Mouse (Mus musculus): ENCODE results near the gene Wdr63.

Wdr63 gene

DNA sequence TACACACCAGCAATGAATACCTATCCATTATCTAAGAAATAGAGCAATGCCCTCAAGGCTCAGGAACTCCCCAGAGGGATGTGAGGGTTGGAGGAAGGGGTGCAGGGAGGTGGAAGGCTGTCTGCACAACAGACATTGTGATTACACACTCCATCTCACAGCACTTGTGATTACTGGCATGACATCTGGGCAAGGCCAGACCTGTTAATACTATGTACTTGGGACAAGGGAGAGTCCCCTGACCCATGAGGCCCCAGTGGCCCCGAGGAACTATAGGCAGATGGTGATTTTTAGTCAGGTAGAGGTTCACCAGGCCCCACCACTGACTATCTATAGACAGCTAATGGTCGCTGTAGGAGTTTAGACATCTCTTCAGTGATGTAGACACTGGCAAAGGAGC, 54.1 kb downstream of the Wdr63 start:
- intact Hi-C loops (cut with DNase I), result loop anchor here (5.0 kb wide), 1 partner anchor 102 kb away; no protein-coding TSS in a partner anchor

DNA sequence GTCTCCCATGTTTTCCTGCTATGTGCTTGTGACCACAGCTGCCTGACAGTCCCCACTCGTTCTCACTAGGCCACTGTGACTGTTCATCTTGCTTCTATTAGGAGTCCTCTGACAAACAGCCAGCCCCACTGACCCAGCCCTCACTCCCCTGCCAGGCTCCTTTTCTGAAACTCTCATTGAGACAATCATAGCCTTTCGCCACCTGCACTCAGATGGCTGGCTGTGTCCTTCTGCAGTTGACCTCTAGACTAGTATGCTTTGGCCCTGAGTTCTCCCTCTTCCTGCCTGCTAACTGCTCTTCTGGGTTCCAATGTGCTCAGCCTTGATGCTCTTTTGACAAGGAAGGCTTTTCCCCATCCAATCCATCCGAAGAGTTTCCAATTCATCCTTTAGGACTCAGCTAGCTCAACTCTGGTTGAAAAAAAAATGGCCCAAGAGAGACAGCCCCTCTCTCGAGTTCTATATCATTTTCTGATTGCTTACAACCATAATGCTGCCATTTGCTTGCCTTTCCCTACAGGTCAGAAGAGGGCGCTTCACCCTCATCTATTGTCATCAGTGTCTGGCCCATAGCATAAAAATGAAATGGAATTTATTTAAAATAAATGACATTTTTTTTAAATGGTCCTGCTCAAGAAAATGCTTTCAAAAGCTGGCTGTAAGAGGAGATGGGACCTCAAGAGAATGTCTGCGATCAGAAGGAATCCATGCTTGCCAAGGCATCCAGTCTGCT, 54.7 kb downstream of the Wdr63 start:
- intact Hi-C loops (cut with DNase I), result loop anchor here (5.0 kb wide), 1 partner anchor 101 kb away; no protein-coding TSS in a partner anchor

DNA sequence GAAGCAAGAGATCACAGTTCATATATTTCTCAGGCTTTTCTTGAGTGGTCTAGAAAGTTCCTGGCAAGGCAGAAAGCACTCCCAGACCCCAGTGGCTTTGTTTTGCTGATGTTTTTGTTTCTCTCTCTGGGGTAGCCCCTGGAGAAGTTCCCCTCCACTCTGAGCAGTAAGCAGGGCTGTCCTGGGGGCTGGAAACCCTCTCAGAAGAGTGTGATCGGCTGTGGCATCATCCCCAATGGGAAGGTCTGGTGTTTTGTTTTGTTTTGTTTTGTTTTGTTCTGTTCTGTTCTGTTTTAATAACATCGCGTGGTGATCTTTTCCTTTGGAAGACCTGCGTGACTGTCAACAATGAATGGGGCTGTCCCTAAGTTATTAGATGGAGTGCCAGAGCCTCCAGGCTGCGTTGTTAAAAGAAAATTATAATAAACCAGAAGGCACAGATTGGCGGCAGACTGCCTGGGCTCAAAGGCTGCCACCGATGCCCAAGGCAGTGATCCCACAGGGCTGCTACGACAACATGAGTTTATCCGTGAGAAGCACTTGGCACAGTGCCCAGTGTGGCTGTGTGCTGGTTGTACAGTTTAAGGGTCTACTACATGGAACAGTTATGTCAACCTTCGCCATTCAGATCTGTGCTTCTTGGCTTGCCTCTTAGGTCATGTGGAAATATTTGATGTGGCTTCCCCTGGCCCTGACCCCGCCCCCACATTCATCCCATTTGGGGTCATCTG, 56.5 kb downstream of the Wdr63 start:
- intact Hi-C loops (cut with DNase I), result loop anchor here (5.0 kb wide), 1 partner anchor 99 kb away; no protein-coding TSS in a partner anchor

DNA sequence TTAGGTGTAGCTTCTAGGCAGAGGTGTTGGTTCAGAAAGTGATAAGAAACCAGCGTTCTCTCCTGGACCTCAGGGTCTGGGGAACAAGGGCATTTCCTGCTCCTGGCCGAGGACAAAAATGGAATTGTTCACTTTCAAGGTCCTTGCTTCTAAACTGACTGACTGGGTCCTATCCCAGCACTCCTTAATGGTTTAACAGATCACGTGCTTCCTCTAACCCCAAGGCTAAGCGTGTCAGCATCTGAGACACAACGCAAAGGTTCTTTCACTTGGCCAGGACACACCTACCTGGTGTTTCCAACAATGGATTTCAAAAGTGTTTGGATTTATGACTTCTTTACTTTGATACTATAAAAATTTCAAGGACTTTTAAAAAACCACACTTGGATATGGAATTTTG, 58.0 kb downstream of the Wdr63 start:
- intact Hi-C loops (cut with DNase I), result loop anchor here (5.0 kb wide), 1 partner anchor 98 kb away; no protein-coding TSS in a partner anchor

DNA sequence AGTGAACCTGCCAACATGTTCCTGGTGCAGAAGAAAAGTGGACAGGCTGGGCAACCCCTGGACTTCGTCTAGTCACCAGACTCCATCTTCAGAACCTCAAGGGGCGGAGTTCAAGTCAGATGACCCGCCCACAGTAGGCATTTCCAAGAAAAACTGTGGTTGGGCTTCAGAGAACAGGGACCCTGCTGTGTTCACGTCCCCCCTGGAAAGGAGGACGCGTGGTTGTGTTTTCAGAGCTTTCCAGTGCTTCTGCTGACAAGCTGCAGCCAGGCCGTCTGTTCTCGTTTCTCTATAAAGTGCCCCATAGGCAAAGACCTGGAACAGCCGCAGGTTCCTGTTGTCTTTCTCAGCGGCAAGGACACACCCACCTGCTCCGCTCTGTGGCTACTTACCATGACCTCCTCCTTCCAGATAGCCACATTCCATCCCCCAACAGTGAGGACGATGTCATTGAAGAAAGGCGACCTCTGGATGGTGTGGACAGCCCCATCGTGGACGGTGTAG, 60.2 kb downstream of the Wdr63 start:
- intact Hi-C loops (cut with DNase I), result no loop called here

DNA sequence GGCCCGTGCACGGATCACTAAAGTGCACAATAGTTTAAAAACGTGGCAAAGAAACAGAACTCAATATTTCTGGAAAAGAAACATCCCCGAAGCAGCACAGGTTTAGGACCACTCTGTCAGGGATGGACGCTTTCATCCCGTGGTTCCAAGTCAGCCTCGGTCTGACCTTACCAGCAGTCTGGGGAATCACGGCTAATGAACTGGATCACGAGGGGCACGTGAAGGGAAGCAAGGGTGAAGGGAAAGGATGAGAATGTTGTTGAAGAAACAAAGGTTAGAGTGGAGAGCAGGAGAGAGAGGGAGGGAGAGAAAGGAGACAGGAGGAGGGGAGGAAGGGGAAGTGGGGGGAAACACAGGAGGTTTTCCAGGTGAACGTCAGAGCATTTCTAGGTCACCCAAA, 61.9 kb downstream of the Wdr63 start:
- intact Hi-C loops (cut with DNase I), result no loop called here

DNA sequence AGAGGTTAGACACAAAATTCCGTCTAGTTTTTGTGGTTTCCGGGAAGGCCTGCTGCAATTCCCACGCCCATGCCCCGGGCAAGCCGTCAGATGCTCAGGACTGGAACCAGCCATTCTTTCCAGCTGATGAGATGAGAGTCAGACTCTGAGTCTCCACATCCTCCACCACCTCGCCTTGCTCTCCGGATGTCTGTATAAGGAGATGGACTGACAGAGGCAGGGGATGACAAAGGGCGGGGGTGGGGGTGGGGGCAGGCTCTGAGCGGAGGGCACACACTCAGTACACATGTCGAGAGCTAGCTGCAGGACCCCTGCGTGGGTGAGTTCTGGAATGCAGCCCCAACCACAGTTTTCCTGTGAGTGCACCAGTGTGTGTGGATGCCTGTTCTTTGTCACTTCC, 63.0 kb downstream of the Wdr63 start:
- intact Hi-C loops (cut with DNase I), result no loop called here

DNA sequence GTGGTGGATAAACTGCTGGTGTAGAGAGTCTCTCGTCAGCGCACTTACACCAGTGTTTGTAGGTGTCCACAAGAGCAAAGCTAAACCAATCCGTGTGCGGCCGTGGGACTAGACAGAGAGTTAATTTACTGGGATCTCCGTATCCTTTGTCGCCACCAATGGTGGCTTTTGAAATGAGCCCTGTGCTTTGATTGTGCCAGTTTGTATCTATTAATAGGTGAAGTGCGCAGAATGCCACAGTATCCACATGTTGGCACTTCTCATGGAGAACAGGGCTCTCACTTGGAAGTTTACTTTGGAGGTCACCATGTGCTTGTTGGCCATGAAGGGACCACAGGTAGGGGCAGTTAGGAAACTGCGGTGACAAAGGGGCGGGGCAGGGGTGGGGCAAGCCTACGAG, 66.5 kb downstream of the Wdr63 start:
- intact Hi-C loops (cut with DNase I), result no loop called here

DNA sequence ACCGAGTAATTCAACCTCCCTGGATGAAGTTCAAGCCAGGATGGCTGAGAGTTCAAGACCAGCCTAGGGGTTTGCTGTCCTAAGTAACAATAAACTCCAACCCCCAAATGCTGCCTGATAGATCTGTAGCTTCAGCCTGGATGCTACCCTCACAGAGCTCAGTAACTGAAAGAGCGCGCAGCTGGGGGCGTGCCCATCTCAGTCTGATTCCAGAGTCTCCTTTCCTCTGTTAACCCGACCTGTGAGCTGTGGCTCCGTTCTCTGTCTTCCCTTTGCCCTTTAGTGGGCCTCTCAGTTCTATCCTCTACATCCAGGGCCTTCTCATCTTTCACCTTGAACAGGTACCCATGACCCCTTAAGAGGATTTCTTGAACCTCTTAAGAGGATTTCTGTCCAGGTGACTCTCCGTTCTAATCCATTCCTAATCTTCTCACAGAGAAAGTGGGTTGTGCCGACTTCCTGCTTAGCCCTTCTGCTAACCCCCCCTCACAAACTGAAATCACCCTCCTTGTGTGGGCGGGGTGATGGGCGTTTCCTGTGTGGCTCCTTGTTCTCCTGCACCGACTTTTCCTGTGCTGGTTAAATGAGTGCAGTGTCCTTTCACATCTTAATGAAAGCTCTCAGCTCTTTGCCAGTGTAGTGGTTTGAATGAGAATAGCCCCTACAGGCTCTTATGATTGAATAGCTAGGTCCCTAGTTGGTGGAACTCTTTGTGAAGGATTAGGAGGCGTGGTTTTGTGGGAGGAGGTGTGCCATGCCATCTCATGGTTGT, 68.6 kb downstream of the Wdr63 start:
- intact Hi-C loops (cut with DNase I), result no loop called here

DNA sequence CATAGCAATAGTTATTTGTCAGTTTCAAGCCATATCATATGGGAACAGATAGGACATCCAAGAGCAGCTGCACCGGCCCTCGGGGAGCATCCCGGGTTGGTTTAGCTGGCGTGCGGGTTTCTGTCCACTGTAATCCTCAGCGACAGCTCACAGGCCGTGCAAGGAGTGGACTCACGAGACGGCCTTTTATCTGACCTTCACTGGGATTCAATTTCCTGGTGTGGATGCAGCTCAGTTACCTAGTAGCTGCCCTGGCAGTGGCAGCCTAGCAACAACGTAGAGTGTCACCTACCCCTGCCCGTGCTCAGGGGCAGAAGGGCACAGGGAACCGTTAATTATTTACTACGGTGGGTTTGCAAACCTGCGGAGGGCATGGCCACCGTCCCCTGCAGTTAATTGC, 70.0 kb downstream of the Wdr63 start:
- intact Hi-C loops (cut with DNase I), result no loop called here

DNA sequence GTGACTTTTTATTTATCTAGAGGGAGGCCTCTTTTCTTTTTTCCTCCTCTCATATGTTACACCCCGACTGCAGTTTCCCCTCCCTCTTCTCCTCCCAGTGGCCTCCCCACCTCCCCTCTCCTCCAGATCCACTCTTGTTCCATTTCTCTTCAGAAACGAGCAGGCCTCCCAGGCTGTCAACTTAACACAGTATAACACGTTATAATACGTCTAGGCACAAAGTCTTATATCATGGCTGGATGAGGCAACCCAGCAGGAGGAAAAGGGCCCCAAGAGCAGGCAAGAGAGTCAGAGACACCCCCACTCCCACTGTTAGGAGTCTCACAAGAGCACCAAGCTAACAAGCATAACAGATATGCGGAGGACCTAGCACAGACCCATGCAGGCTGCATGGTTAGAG, 75.0 kb downstream of the Wdr63 start:
- intact Hi-C loops (cut with DNase I), result no loop called here

DNA sequence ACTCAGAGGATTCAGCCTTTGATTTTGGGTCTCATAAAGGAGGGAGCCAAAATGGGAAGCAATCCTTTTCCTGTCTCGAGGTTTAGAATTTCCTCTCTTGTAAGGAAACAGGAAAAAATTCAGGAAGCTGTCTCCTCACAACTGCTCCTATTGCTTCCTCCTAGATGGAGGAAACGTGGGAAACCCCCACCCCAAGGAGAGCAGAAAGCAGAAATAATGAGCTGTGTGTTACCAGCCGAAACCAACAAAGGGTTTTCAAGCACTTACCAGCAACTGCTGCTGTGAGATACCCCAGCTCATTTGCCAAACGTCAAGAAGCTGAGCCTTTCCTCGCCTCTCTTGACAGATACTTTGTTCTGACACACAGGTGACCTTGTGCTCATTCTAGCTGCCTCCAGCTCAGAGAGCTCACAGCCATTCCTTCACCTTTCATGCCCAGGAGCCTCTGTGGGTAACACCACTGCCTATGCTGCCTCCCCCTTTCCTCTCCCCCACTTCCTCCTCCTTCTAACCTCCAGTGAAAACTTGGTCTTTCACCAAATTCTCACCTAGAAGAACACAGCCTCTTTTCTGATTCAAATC, 77.6 kb downstream of the Wdr63 start:
- intact Hi-C loops (cut with DNase I), result no loop called here

DNA sequence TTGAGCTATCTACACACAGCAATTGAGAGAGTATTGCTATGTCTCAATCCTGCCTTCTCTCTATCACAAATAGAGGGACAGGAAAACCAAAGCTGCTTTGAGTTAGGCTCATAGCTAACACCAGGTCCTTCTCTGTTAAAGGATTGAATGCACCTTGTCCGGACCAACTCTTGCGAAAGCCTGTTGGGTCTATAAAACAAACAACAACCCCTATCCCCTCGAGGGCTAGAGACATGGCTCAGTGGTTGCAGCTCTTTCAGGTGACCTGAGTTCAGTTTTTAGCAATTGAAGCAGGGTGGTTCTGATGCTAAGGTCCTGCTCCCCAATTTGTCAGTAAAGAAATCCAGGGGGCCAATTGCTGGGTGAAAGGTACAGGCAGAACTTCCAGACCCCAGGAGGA, 78.7 kb downstream of the Wdr63 start:
- intact Hi-C loops (cut with DNase I), result no loop called here

DNA sequence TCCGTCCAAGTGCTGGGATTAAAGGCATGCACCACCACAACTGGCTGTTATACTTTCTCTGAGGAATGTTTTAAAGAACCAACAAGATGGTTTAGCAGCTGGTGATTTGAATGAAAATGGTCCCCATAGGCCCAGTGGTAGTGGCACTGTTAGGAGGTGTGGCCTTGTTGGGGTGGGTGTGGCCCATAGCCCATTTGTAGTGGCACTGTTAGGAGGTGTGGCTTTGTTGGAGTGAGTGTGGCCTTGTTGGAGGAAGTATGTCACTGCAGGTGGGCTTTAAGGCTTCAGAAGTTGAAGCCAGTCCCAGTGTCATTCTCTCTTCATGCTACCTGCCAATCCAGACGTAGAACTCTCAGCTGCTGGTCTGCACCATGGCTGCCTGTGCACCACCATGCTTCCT, 79.5 kb downstream of the Wdr63 start:
- intact Hi-C loops (cut with DNase I), result no loop called here

DNA sequence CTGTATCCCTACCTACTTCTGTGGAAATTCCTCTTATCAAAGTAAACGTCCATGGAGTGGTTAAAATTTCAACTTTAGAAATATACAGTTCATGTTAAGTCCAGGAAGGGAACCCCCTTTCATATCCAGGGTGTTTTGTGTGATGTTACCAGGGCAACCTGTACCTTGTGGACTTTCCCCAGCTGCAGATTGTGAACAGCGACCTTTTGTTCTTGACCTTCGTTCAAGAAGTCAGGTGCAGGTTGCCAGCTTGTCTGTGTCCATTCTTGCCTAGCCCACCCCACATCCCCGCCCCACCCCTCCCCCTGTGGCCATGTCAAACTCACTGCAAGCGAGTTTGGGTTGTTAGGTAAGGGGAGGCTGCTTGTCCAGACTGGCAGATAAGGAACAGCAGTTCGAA, 80.8 kb downstream of the Wdr63 start:
- intact Hi-C loops (cut with DNase I), result no loop called here

DNA sequence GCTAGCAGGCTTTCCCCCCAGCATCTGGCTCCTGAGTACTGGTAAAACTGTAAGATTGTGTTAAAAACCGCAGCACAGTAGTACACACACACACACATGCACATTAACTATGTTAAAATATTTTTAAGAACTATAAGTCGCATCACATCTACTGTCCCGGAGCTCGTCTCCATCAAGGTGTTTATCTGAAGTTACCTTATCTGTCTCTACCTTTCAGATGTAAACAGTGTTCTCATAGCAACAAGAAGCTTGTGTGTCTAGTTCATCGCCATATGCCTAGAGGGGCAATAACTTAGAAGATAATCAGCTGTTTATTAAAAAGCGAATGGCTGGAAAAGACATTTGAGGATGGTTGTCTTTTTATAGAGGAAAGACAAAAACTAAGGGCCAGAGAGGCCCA, 82.4 kb downstream of the Wdr63 start:
- intact Hi-C loops (cut with DNase I), result no loop called here

DNA sequence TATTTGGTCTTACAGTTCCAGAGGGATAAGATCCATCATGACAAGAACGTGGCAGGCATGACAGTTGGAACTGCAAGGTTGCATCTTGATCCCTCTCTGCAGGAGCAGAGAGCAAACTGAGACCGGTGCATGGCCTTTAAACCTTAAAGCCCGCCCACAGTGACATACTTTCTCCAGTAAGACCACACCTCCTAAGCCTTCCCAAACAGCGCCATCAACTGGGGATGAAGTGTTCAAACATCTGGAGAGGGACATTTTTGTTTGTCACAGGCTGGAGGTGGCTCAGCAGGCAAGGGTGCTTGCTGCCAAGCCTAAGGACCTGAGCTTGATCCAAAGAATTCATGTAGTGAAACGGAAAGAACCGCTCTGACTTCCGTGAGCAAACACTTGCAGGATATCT, 83.2 kb downstream of the Wdr63 start:
- intact Hi-C loops (cut with DNase I), result no loop called here

DNA sequence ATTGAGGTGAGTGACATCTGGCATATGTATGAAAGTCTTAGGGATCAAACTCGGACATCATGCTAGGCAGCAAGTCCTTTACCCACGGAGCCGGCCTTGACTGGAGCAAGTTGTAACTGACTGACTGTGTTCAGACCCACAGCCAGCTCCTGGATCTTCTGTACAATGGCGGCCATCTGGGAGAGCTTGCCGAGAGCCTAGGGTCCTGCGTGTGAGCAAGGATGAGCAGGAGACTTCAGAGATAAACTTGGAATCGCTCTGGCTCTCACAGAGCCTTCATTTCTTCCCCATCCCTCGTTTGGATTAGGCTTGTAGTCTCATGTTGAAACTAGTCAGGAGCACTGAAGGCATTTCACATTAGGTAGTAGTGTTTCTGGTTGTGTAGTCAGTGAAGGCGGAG, 85.7 kb downstream of the Wdr63 start:
- intact Hi-C loops (cut with DNase I), result no loop called here

DNA sequence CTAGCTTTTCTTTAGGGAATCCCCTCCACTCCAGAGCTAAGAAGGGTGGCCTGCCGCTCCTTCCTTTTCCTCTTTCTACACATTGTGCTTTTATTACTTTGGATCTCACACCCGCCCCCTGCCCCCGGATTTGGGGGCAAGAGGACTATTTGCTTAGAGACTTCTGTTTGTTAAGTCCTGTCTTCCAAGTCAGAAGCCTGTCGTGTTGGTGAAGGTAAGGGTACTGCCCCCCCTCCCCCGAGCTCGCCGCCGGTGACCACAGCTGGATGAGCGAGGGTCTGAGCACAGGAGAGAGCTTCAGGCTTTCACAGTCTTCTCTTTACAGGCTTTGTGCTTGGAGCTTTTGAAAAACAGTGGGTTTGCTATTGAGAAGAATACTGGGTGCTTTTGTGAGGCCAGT, 90.4 kb downstream of the Wdr63 start:
- intact Hi-C loops (cut with DNase I), result no loop called here

DNA sequence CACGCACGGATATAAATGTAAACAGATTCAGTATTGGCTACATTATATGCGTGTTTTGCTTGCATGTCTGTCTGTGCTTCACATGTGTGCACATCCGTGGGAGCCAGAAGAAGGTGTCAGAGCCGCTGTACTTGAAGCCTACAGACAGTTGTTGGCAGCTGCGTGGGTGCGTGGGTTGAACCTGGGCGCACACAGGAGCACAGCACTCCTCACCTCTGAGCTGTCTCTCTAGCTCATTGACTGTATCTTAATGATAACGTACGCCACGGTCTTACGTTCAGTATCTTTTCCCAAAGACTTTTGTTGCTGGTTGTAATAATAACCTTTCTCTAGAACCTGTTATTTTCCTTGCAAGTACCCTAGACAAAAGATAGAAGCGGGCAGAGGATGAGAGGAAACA, 91.0 kb downstream of the Wdr63 start:
- intact Hi-C loops (cut with DNase I), result no loop called here

DNA sequence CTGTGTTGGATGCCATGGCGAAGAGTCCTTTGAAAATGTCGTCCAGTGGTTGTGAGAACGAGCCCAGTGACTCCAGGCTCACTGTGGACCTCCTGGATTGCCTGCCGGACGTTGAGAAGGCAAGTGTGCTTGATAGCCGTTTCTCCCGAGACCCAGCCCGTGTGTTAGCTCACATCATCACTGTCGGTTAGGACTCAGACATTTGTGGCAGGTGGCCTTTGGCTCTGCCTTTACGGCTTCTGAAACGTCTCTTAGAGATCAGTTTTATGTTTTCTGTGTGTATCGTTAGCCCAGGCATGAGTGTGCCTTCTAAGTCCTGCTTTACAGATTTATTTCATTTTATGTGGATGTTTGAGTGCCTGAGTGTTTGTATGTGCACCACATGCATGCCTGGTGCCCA, 93.6 kb downstream of the Wdr63 start:
- intact Hi-C loops (cut with DNase I), result no loop called here

DNA sequence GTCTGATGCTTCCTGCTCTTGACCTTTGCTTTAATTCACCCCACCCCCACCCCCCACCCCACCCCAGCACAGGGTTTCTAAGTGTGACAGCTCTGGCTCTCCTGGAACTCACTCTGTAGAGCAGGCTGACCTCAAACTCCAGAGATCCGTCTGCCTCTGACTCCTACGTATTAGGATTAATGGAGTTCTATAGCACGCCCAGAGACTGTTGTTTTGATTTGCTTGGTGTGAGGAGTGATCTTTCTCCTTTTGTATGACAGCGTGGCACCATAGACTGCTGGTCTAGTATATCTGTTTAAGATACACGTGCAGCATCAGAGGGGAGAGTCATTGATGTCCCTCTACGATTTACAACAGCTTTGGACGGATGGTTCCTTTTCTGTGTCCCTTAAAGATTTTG, 94.4 kb downstream of the Wdr63 start:
- intact Hi-C loops (cut with DNase I), result no loop called here
